Mouse (Mus musculus) CH12.LX (cell line): ENCODE data around the gene Laptm5.

Experiments
- EP300 ChIP-seq: IDR thresholded peaks from 2 replicates; pipeline ENCODE4 v1.6.1; 2011; ENCODE audit warnings: low read length, improper control_type of control experiment
- MAX ChIP-seq: IDR thresholded peaks from 2 replicates; pipeline ENCODE4 v1.6.1; 2011; ENCODE audit warnings: low read length, improper control_type of control experiment
- POLR2AphosphoS2 ChIP-seq: IDR thresholded peaks from 2 replicates; pipeline ENCODE4 v1.6.1; 2011; ENCODE audit warnings: low read depth, low read length, improper control_type of control experiment
- SIN3A ChIP-seq: IDR thresholded peaks from 2 replicates; pipeline ENCODE4 v1.6.1; 2012; ENCODE audit warnings: low read length, improper control_type of control experiment, inconsistent platforms
- ZMIZ1 ChIP-seq: IDR thresholded peaks from 2 replicates; pipeline ENCODE4 v1.6.1; 2012; ENCODE audit warnings: low read depth, mild to moderate bottlenecking, inconsistent platforms, low read length, improper control_type of control experiment

DNA sequence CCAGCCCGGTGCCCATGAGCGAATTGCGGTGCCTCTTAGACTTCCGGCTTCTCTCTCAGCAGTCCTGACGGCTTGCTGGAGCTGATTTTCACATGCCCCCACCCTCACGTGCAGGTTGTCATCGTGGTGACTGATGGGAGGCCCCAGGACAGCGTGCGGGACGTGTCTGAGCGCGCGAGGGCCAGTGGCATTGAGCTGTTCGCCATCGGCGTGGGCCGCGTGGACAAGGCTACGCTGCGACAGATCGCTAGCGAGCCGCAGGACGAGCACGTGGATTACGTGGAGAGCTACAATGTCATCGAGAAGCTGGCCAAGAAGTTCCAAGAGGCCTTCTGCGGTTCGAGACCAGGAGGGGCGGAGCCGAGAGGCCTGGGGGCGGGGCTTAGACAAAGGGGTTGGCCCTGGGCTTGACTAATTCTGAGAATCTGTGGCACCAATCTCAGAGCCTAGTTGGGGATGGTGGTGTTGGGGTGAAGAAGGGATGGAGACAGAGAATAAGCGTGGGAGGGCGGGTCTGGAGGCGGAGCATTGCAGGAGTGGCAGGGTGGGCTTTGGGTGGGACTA, 37.0 kb downstream of the Laptm5 start:
- TF ChIP-seq SIN3A = no peak
- no peak for TF ChIP-seq MAX
- TF ChIP-seq ZMIZ1 = no peak
- TF ChIP-seq EP300 = no peak
- TF ChIP-seq POLR2AphosphoS2 = no peak
